Mouse (Mus musculus) CD4-positive, CD25-positive, alpha-beta regulatory T cell, adult 4 months (primary cell): ENCODE measurements around the gene Chst15. TPM values are rescaled to one million over a fixed set of nuclear protein-coding genes. Genes with fewer than 3 reads are reported as not detected.

Experiments used
- ATAC-seq: one replicate; pipeline ENCODE4 v1.8.0; 2017
- polyA plus RNA-seq, 2 experiments: library from polyadenylated mRNA; unstranded; fragments of 100-300 nt; shearing (Covaris generic); gene quantifications; one replicate each; pipeline ENCODE4 v1.2.1; 2017

Gene Chst15
- polyA plus RNA-seq, 2 experiments from 2014 or later, result 6.0 to 9.2 TPM

GRCm38 (mm10) chr7:132299661-132300210, 17.3 kb downstream of the Chst15 start:
- ATAC-seq, result no peak

GRCm38 (mm10) chr7:132298412-132298990, 18.5 kb downstream of the Chst15 start:
- no peak for ATAC-seq

- ATAC-seq, result no peak
Measured at GRCm38 (mm10) chr7:132296661-132297443, 20.2 kb downstream of the Chst15 start.

- ATAC-seq, result no peak
Measured at GRCm38 (mm10) chr7:132296132-132296531, 20.9 kb downstream of the Chst15 start.

GRCm38 (mm10) chr7:132287340-132287664, 29.7 kb downstream of the Chst15 start:
- ATAC-seq, result no peak

- ATAC-seq, result no peak
Measured at GRCm38 (mm10) chr7:132286630-132287339, 30.2 kb downstream of the Chst15 start.

- no peak for ATAC-seq
Measured at GRCm38 (mm10) chr7:132284795-132285194, 32.2 kb downstream of the Chst15 start.

GRCm38 (mm10) chr7:132284048-132284737, 32.8 kb downstream of the Chst15 start:
- no peak for ATAC-seq

- ATAC-seq, result no peak
Measured at GRCm38 (mm10) chr7:132282576-132282975, 34.5 kb downstream of the Chst15 start.

GRCm38 (mm10) chr7:132282161-132282560, 34.9 kb downstream of the Chst15 start:
- no peak for ATAC-seq

GRCm38 (mm10) chr7:132281753-132282152, 35.3 kb downstream of the Chst15 start:
- ATAC-seq, result no peak

- ATAC-seq, result no peak
Measured at GRCm38 (mm10) chr7:132278658-132279057, 38.4 kb downstream of the Chst15 start.

- no peak for ATAC-seq
Measured at GRCm38 (mm10) chr7:132276287-132276686, 40.7 kb downstream of the Chst15 start.

- no peak for ATAC-seq
Measured at GRCm38 (mm10) chr7:132273741-132274513, 43.1 kb downstream of the Chst15 start.

- no peak for ATAC-seq
Measured at GRCm38 (mm10) chr7:132272984-132273383, 44.0 kb downstream of the Chst15 start.

- no peak for ATAC-seq
Measured at GRCm38 (mm10) chr7:132270364-132270763, 46.7 kb downstream of the Chst15 start.

GRCm38 (mm10) chr7:132269661-132270060, 47.4 kb downstream of the Chst15 start:
- no peak for ATAC-seq

GRCm38 (mm10) chr7:132267721-132268498, 49.1 kb downstream of the Chst15 start:
- ATAC-seq, result no peak

- no peak for ATAC-seq
Measured at GRCm38 (mm10) chr7:132264763-132265162, 52.3 kb downstream of the Chst15 start.

- ATAC-seq, result no peak
Measured at GRCm38 (mm10) chr7:132263186-132263585, 53.8 kb downstream of the Chst15 start.

- ATAC-seq, result no peak
Measured at GRCm38 (mm10) chr7:132262696-132263095, 54.3 kb downstream of the Chst15 start.
